In the genomic region with DNA sequence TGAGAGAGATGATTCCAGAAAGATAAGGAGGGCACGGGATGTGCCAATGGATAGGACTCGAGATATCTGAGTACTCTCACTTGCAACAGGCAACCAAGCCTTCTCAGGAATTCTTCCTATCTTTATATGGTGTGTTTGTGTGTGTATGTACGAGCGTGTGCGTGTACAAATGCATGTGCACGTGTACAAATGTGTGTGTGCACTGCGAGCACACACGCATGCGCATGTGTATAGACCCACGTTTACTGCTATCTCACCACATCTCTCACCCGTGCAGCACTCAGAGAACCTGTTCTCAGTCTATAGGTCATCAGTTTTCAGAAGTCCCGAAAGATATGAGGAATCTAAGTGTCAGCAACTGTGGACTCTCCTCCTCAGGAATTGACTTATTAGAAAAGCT, we compare ENCODE assay signal across 9 mouse cellular contexts. TPM values are rescaled to one million over a fixed set of nuclear protein-coding genes. Genes with fewer than 3 reads are reported as not detected.
DNase-seq lines count a peak whose midpoint lies in the region; ATAC-seq lines count a peak whose summit lies in the region.
"Had no signal": no experiment of that assay in that cellular context is flagged by ENCODE, and none has a peak within 500 bp of the region (broad histone marks: within the 10 kb centered on the region; RNA-seq: fewer than 3 reads in every experiment).

No protein-coding gene starts in this region.

- H3K9ac ChIP-seq in lung, embryonic 15.5 days: no peak overlapping the region
- no peak overlapping the region for H3K9ac ChIP-seq in limb, embryonic 12.5 days (replicated peaks)
- H3K9ac ChIP-seq in neural tube, embryonic 15.5 days (replicated peaks): no peak overlapping the region

- H3K27me3 ChIP-seq in lung, embryonic 15.5 days: peaks cover 25% of the 10 kb centered on the region
- H3K27me3 ChIP-seq in limb, embryonic 12.5 days: peaks cover 33% of the 10 kb centered on the region
- H3K27me3 ChIP-seq in neural tube, embryonic 15.5 days (replicated peaks): no peaks in the 10 kb centered on the region

- H3K4me3 ChIP-seq in lung, embryonic 15.5 days: peak overlapping the region; percentile 44; the same call in 1 of the 2 replicates
- peak overlapping the region; percentile 30 for H3K4me3 ChIP-seq in limb, embryonic 12.5 days (replicated peaks)
- H3K4me3 ChIP-seq in neural tube, embryonic 15.5 days (replicated peaks): peak overlapping the region; percentile 43

- H3K36me3 ChIP-seq in lung, embryonic 15.5 days: no peaks in the 10 kb centered on the region
- H3K36me3 ChIP-seq in limb, embryonic 12.5 days: no peaks in the 10 kb centered on the region
- H3K36me3 ChIP-seq in neural tube, embryonic 15.5 days: no peaks in the 10 kb centered on the region

- intact Hi-C loops in left cerebral cortex, postnatal 14 days (cut with DNase I): no loop called here

- peaks cover 53% of the 10 kb centered on the region for H3K4me1 ChIP-seq in lung, embryonic 15.5 days
- H3K4me1 ChIP-seq in limb, embryonic 12.5 days (replicated peaks): peaks cover 41% of the 10 kb centered on the region
- H3K4me1 ChIP-seq in neural tube, embryonic 15.5 days: peaks cover 42% of the 10 kb centered on the region

- H3K9me3 ChIP-seq in lung, embryonic 15.5 days: no peaks in the 10 kb centered on the region
- no peaks in the 10 kb centered on the region for H3K9me3 ChIP-seq in limb, embryonic 12.5 days
- no peaks in the 10 kb centered on the region for H3K9me3 ChIP-seq in neural tube, embryonic 15.5 days (replicated peaks)

- H3K4me2 ChIP-seq in lung, embryonic 15.5 days: peak overlapping the region; percentile 59
- H3K4me2 ChIP-seq in limb, embryonic 12.5 days: peak overlapping the region; percentile 52
- H3K4me2 ChIP-seq in neural tube, embryonic 15.5 days: peak overlapping the region; percentile 64

- DNase-seq in lung, postnatal 4 days: no peak
- no peak for DNase-seq in embryo, embryonic 10.5 days (ENCODE audit: low spot score)
- DNase-seq in Muller cell, postnatal 12 days (ENCODE audit: inconsistent ontology term): no peak
- DNase-seq in left cerebral cortex, postnatal 14 days (ENCODE audit: low spot score in 2 of 2): no peak
- DNase-seq: right cerebral cortex, postnatal 14 days had no signal

- H3K27ac ChIP-seq in lung, embryonic 15.5 days: no peak overlapping the region
- no peak overlapping the region for H3K27ac ChIP-seq in limb, embryonic 12.5 days
- H3K27ac ChIP-seq in neural tube, embryonic 15.5 days (replicated peaks): peak overlapping the region; percentile 81

- ATAC-seq in lung, embryonic 15.5 days (ENCODE audit: borderline replicate concordance, extremely low read depth, low FRiP score, low TSS enrichment): no peak
- ATAC-seq in erythroblast, adult 5-6 weeks (replicated peaks; ENCODE audit: low FRiP score, poor library complexity, severe bottlenecking): peak; percentile 8
- no peak for ATAC-seq in limb, embryonic 12.5 days (ENCODE audit: insufficient number of reproducible peaks, insufficient read depth, low FRiP score, low TSS enrichment, low read depth)
- ATAC-seq in neural tube, embryonic 15.5 days (ENCODE audit: low FRiP score): no peak

- WGBS in lung, embryonic 15.5 days: 69% methylated on average over 12 of the region's 12 CpGs
- 87% methylated on average over 12 of the region's 12 CpGs for WGBS in limb, embryonic 12.5 days
- 87% methylated on average over 12 of the region's 12 CpGs for WGBS in neural tube, embryonic 15.5 days

RNA-seq across cellular contexts. Expression of a gene that starts 3.6 kb away (rescaled TPM):
- 1.6 and 2.2 TPM in 2 replicates for polyA plus RNA-seq in lung, embryonic 15.5 days (2015; fragmentation: Nextera tagmentation; extraction: Ambion mirVana)
- total RNA-seq in erythroblast, adult 5-6 weeks (2015; ENCODE audit: low replicate concordance): not detected in 2 replicates
- total RNA-seq in erythroblast, adult 5-6 weeks (2017; ENCODE audit: low replicate concordance): 0.77 TPM in 1 of 2 replicates, not detected in the other
- 0.71 and 1.0 TPM in 2 replicates for polyA plus RNA-seq in limb, embryonic 12.5 days (2016; fragmentation: Nextera tagmentation; extraction: Ambion mirVana)
- 40.2 and 42.4 TPM in 2 replicates for polyA plus RNA-seq in neural tube, embryonic 15.5 days (2015; fragmentation: Nextera tagmentation; extraction: Ambion mirVana)
- total RNA-seq in left cerebral cortex, postnatal 14 days (2021): 100 to 1,000 TPM; 117 to 122 TPM

RNA-seq across cellular contexts. Expression of a gene that starts 44.3 kb away (rescaled TPM):
- polyA plus RNA-seq in lung, embryonic 15.5 days (2015; fragmentation: Nextera tagmentation; extraction: Ambion mirVana): 0.10 and 0.12 TPM in 2 replicates
- 0.19 TPM in 1 of 2 replicates, not detected in the other for total RNA-seq in erythroblast, adult 5-6 weeks (2015; ENCODE audit: low replicate concordance)
- total RNA-seq in erythroblast, adult 5-6 weeks (2017; ENCODE audit: low replicate concordance): 0.14 TPM in 1 of 2 replicates, not detected in the other
- polyA plus RNA-seq in limb, embryonic 12.5 days (2016; fragmentation: Nextera tagmentation; extraction: Ambion mirVana): not detected in 2 replicates
- polyA plus RNA-seq in neural tube, embryonic 15.5 days (2015; fragmentation: Nextera tagmentation; extraction: Ambion mirVana): not detected in 2 replicates
- 10 to 100 TPM; 15.7 to 17.3 TPM for total RNA-seq in left cerebral cortex, postnatal 14 days (2021)

Comparison
In these comparisons a context has a peak if more than half of its experiments do, and no peak if none do; other contexts are left out.
1. RNA of a gene that starts 3.6 kb away (polyA plus RNA-seq): 40.2 to 42.4 TPM in neural tube, embryonic 15.5 days; 1.6 to 2.2 TPM in lung, embryonic 15.5 days and 0.71 to 1.0 TPM in limb, embryonic 12.5 days; every median in the first group is over 10 times any median in the second.
2. Peak in every context shown above with its lines, with median percentiles within 50 percentile points of each other: H3K4me2 ChIP-seq and H3K4me3 ChIP-seq.